Mouse (Mus musculus): Measurements from ENCODE around the gene Hoxa9. TPM values are rescaled to one million over a fixed set of nuclear protein-coding genes. Genes with fewer than 3 reads are reported as not detected.

The Hoxa9 gene
- polyA plus RNA-seq, 1 experiment = not detected

GRCm38 (mm10) chr6:52268756-52269155 is 37.9 kb upstream of the Hoxa9 start:
- TF ChIP-seq CTCF (IDR thresholded peaks at IDR 0.05; ENCODE audit: insufficient read depth, low read length) (no peak), POLR2A (IDR thresholded peaks at IDR 0.05; ENCODE audit: borderline replicate concordance, extremely low read depth, low read depth, low read length) (no peak)
- WGBS = 12% methylated on average over 3 of the region's 3 CpGs

GRCm38 (mm10) chr6:52268341-52268740 is 37.5 kb upstream of the Hoxa9 start:
- TF ChIP-seq POLR2A (IDR thresholded peaks at IDR 0.05; ENCODE audit: borderline replicate concordance, extremely low read depth, low read depth, low read length) (no peak), CTCF (IDR thresholded peaks at IDR 0.05; ENCODE audit: insufficient read depth, low read length) (no peak)
- WGBS = 18% methylated on average over 7 of the region's 7 CpGs

More at GRCm38 (mm10) chr6:52268756-52269155, 37.9 kb upstream of the Hoxa9 start:
- H3K4me3 ChIP-seq (replicated peaks; ENCODE audit: extremely low read depth, low read depth, low read length) = no peak overlapping the region
- DNase-seq = no peak
- H3K4me1 ChIP-seq (ENCODE audit: control insufficient read depth, insufficient read depth, low read length) = no peaks in the 10 kb centered on the region

DNA sequence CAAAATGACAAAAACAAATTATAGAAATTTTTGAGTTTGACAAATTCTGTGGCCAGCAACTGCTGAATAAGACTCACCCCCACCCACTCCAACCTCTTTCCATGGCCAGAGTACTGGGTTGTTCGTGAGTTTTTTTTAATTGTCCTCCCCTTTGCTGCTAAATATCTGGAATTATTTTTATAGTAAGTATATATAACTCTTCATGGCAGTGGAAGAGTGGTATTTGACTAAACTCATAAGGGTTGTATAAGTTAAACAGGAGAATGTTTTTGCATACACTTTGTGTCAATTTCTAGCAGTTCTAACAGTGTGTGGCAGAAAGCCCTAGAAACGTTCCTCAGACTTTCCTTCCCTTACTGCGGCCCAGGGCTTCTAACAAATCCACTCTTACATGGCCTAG is 36.8 kb upstream of the Hoxa9 start:
- Histone ChIP-seq H3K4me1 (ENCODE audit: control insufficient read depth, insufficient read depth, low read length) (no peaks in the 10 kb centered on the region), H3K4me3 (replicated peaks; ENCODE audit: extremely low read depth, low read depth, low read length) (no peak overlapping the region)
- TF ChIP-seq CTCF (IDR thresholded peaks at IDR 0.05; ENCODE audit: insufficient read depth, low read length) = no peak
- no peak for TF ChIP-seq POLR2A (IDR thresholded peaks at IDR 0.05; ENCODE audit: borderline replicate concordance, extremely low read depth, low read depth, low read length)
- 17% methylated on average over 3 of the region's 3 CpGs for WGBS
- no peak for DNase-seq

More at GRCm38 (mm10) chr6:52268341-52268740, 37.5 kb upstream of the Hoxa9 start:
- H3K4me1 ChIP-seq (ENCODE audit: control insufficient read depth, insufficient read depth, low read length) = no peaks in the 10 kb centered on the region
- DNase-seq = no peak
- H3K4me3 ChIP-seq (replicated peaks; ENCODE audit: extremely low read depth, low read depth, low read length) = no peak overlapping the region

- no peak for TF ChIP-seq CTCF (IDR thresholded peaks at IDR 0.05; ENCODE audit: insufficient read depth, low read length)
- no peak for TF ChIP-seq POLR2A (IDR thresholded peaks at IDR 0.05; ENCODE audit: borderline replicate concordance, extremely low read depth, low read depth, low read length)
- no peak overlapping the region for H3K4me3 ChIP-seq (replicated peaks; ENCODE audit: extremely low read depth, low read depth, low read length)
- 25% methylated on average over 5 of the region's 5 CpGs for WGBS
Measured at GRCm38 (mm10) chr6:52267221-52267620, 36.3 kb upstream of the Hoxa9 start.

GRCm38 (mm10) chr6:52266666-52266985 is 35.7 kb upstream of the Hoxa9 start:
- no peak for TF ChIP-seq POLR2A (IDR thresholded peaks at IDR 0.05; ENCODE audit: borderline replicate concordance, extremely low read depth, low read depth, low read length)
- TF ChIP-seq CTCF (IDR thresholded peaks at IDR 0.05; ENCODE audit: insufficient read depth, low read length) = no peak

More at GRCm38 (mm10) chr6:52267221-52267620, 36.3 kb upstream of the Hoxa9 start:
- no peaks in the 10 kb centered on the region for H3K4me1 ChIP-seq (ENCODE audit: control insufficient read depth, insufficient read depth, low read length)
- DNase-seq = no peak

GRCm38 (mm10) chr6:52265913-52266665 is 35.2 kb upstream of the Hoxa9 start:
- WGBS = 4% methylated on average over 19 of the region's 19 CpGs
- DNase-seq = no peak
- TF ChIP-seq POLR2A (IDR thresholded peaks at IDR 0.05; ENCODE audit: borderline replicate concordance, extremely low read depth, low read depth, low read length) (no peak), CTCF (IDR thresholded peaks at IDR 0.05; ENCODE audit: insufficient read depth, low read length) (no peak)
- Histone ChIP-seq H3K4me3 (replicated peaks; ENCODE audit: extremely low read depth, low read depth, low read length) (no peak overlapping the region), H3K4me1 (ENCODE audit: control insufficient read depth, insufficient read depth, low read length) (peaks cover under 1% of the 10 kb centered on the region; the same call in 1 of the 2 replicates)

More at GRCm38 (mm10) chr6:52266666-52266985, 35.7 kb upstream of the Hoxa9 start:
- 7% methylated on average over 9 of the region's 9 CpGs for WGBS
- Histone ChIP-seq H3K4me1 (ENCODE audit: control insufficient read depth, insufficient read depth, low read length) (no peaks in the 10 kb centered on the region), H3K4me3 (replicated peaks; ENCODE audit: extremely low read depth, low read depth, low read length) (no peak overlapping the region)
- DNase-seq = no peak

DNA sequence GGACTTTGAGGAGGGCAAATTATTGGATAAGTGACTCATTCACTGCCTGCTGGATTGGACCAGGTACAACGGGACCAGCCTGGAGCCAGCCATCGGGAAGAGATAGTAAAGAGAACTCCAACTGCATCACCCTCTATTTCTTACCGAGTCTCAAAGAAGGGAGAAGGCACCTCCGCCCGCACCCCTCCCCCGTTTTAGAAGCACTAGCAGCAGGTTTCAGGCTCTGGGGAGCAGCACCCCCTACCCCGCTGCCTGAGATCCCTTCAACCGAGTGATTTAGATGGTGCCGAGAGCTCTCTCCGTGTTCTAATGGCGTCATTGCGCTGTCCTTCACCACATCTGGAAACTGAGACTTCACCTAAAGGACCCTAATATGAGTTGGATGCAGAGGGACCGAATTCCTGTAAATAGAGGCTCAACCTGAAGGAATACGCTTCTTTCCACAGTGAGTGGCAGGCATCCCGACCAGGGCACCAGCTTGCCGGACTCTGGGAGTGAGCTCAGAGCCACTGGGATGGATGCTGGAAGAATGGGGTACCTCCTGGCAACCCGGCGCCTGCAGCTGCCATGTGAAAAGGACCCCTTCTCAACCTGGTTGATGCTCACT is 34.5 kb upstream of the Hoxa9 start:
- DNase-seq = no peak
- Histone ChIP-seq H3K4me3 (replicated peaks; ENCODE audit: extremely low read depth, low read depth, low read length) (no peak overlapping the region), H3K4me1 (ENCODE audit: control insufficient read depth, insufficient read depth, low read length) (peaks cover 3% of the 10 kb centered on the region; the same call in 1 of the 2 replicates)
- TF ChIP-seq CTCF (IDR thresholded peaks at IDR 0.05; ENCODE audit: insufficient read depth, low read length) (no peak), POLR2A (IDR thresholded peaks at IDR 0.05; ENCODE audit: borderline replicate concordance, extremely low read depth, low read depth, low read length) (no peak)
- 4% methylated on average over 18 of the region's 18 CpGs for WGBS

DNA sequence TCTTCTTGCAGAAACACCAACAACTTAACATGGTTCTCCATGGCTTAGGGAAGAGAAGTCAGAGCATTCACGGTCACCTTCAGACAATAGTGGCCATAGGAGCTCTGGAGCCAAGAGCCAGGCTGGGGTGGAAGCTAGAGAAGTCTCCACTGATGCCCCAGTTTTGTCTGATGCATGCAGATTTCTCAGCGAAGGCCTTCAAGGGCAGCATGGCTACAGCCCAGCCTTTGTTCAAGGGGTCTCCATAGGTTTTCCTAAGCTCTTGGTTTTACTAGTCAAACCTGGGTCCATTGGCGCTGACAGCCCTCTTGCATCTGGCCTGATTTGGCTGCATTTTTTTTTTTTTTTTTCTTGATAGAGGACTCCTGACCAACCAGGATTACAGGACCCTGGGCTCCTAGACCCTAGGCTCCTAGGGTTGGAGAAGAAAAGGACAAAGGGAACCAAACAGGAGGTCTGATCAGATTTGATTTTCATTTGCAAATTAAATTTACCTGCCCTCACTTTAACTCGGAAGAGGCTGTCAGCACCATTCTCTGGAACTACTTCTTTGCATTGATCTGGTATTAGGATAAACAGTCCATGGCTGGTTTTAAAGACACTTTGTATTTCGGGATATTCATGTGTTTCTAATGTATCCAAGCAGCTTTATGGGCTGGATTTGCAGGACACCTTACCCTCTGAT is 33.4 kb upstream of the Hoxa9 start:
- TF ChIP-seq POLR2A (IDR thresholded peaks at IDR 0.05; ENCODE audit: borderline replicate concordance, extremely low read depth, low read depth, low read length) = no peak
- TF ChIP-seq CTCF (IDR thresholded peaks at IDR 0.05; ENCODE audit: insufficient read depth, low read length) = no peak
- DNase-seq = no peak
- H3K4me3 ChIP-seq (replicated peaks; ENCODE audit: extremely low read depth, low read depth, low read length) = no peak overlapping the region
- H3K4me1 ChIP-seq (ENCODE audit: control insufficient read depth, insufficient read depth, low read length) = peaks cover 3% of the 10 kb centered on the region; the same call in 1 of the 2 replicates
- WGBS = 13% methylated on average over 5 of the region's 5 CpGs

GRCm38 (mm10) chr6:52263321-52263585 is 32.4 kb upstream of the Hoxa9 start:
- WGBS = 7% methylated on average over 6 of the region's 6 CpGs
- TF ChIP-seq POLR2A (IDR thresholded peaks at IDR 0.05; ENCODE audit: borderline replicate concordance, extremely low read depth, low read depth, low read length) (no peak), CTCF (IDR thresholded peaks at IDR 0.05; ENCODE audit: insufficient read depth, low read length) (no peak)
- peak; percentile 9 for DNase-seq
- H3K4me3 ChIP-seq (replicated peaks; ENCODE audit: extremely low read depth, low read depth, low read length) = no peak overlapping the region
- H3K4me1 ChIP-seq (ENCODE audit: control insufficient read depth, insufficient read depth, low read length) = peaks cover 3% of the 10 kb centered on the region; the same call in 1 of the 2 replicates

Measured in lung, adult 2 months (tissue).